Mouse (Mus musculus) C2C12 (cell line): ENCODE data around the gene Afap1.

Experiments used
- CTCF ChIP-seq: IDR thresholded peaks from one replicate; pipeline ENCODE4 v1.5.1; 2011; ENCODE audit not compliant: control insufficient read depth, insufficient read depth, insufficient read length
- FOSL1 ChIP-seq: IDR thresholded peaks from one replicate; pipeline ENCODE4 v1.8.0; 2011; ENCODE audit warnings: mild to moderate bottlenecking, low read length; ENCODE audit not compliant: poor library complexity, insufficient read depth, severe bottlenecking
- MAX ChIP-seq: IDR thresholded peaks from one replicate; pipeline ENCODE4 v1.6.1; 2011; ENCODE audit warnings: mild to moderate bottlenecking, control low read depth
- MYOG ChIP-seq: IDR thresholded peaks from one replicate; pipeline ENCODE4 v1.6.1; 2011; ENCODE audit not compliant: control insufficient read depth, insufficient read length; ENCODE audit errors: extremely low read depth
- USF1 ChIP-seq: IDR thresholded peaks from one replicate; pipeline ENCODE4 v1.6.1; 2011; ENCODE audit warnings: low read depth, mild to moderate bottlenecking, control low read depth, moderate library complexity

DNA sequence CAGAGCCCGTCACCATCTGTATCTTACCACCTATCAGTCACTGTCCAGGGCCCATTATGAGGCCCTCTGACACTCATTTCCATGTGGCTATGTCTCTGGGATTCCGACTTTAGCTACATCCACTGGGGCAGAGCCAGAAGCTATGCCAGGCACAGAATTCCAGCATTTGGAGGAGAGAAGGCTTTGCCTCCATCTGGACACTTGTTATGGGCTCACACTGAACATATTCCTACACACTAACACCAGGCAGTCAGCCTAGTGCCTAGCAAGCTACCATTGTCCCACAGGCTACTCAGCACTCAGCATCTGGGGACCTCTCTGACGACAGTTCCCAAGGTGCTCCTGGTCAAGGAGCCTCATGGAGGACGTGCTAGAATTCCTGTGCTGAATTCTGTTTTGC, 132.0 kb downstream of the Afap1 start:
- no peak for TF ChIP-seq MAX
- TF ChIP-seq FOSL1: no peak
- TF ChIP-seq CTCF: no peak
- TF ChIP-seq USF1: no peak
- no peak for TF ChIP-seq MYOG
